Mouse (Mus musculus) forebrain, embryonic 13.5 days (tissue): ENCODE data around the gene E030030I06Rik. TPM values are rescaled to one million over a fixed set of nuclear protein-coding genes. Genes with fewer than 3 reads are reported as not detected.

Experiments used
- polyA plus RNA-seq: library from polyadenylated mRNA; unstranded; fragments of >200 nt; fragmentation: Nextera tagmentation; extraction: Ambion mirVana; gene quantifications from 2 replicates; pipeline ENCODE4 v1.2.1, GENCODE M21; 2015

Gene E030030I06Rik
- polyA plus RNA-seq, 1 experiment from 2014 or later = 8.9 TPM

Other genes starting within 250 kb of the E030030I06Rik start
- gene 4930444G20Rik, start 81.2 kb downstream of the E030030I06Rik start, polyA plus RNA-seq = not detected in 2 replicates
- 2.5 and 2.8 TPM in 2 replicates for gene Raet1e, start 9.3 kb upstream of the E030030I06Rik start, polyA plus RNA-seq
- gene H60b, start 9.3 kb upstream of the E030030I06Rik start, polyA plus RNA-seq = 0.61 and 0.81 TPM in 2 replicates
- 7.3 and 11.0 TPM in 2 replicates for gene Raet1d, start 211.3 kb upstream of the E030030I06Rik start, polyA plus RNA-seq